Mouse (Mus musculus) c-Kit-positive CD71-positive TER-119-negative erythroid progenitor cells, embryonic 14.5 days (primary cell): Measurements from ENCODE around the gene Topbp1.

Experiments used
- DNase-seq: peaks from one replicate; pipeline ENCODE4 v3.0.0-alpha.2; 2013; ENCODE audit warnings: low read depth

Gene Topbp1

DNA sequence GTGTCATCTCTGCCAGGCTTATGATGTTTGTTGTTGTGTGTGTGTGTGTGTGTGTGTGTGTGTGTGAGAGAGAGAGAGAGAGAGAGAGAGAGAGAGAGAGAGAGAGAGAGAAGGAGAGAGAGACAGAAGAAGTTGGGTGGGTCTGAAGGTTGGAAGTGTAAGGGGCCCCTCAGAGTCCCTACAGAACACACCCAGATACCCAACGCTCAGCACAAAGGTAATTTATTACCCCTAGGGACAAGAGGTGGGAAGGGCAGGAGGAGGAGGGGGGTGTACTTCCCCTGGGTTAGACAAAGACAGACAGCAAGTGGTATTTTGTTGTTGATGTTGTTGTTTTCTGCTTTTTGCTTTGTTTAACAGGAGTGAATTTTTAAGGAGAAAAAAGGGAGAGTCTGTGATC is 80.6 kb downstream of the Topbp1 start:
- DNase-seq = no peak

- DNase-seq = no peak
Measured at GRCm38 (mm10) chr9:103386573-103386972, 81.6 kb downstream of the Topbp1 start.

DNA sequence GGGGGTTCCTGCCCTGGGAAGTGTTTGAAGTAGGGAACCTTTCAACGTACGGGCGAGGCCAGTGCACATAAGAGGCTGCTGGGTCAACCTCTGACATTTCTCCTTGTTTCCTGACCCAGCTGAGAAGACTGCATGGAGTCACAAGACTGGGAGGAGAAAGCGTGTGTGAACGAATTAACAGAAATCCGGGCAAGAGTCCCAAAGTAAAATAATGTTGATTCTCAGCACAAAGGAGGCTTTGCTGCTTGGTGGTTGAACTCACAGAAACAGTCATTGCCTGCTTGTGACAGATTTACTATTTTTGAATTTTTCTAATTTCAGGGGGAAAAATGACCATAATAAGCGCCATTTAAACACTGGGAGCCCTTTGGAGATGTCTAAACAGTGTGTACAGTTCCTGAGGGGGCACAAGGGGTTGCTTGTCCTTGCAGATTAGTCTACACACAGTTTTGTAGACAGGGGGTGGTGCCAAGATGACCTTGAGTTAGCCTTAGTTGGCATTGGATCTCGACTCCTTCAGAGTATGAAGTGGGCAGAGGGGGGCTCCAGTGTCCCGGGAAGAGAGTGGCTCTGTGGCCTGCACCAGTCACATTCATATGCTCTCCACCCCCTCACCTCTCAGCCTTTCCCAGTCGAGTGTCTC is 82.1 kb downstream of the Topbp1 start:
- no peak for DNase-seq

DNA sequence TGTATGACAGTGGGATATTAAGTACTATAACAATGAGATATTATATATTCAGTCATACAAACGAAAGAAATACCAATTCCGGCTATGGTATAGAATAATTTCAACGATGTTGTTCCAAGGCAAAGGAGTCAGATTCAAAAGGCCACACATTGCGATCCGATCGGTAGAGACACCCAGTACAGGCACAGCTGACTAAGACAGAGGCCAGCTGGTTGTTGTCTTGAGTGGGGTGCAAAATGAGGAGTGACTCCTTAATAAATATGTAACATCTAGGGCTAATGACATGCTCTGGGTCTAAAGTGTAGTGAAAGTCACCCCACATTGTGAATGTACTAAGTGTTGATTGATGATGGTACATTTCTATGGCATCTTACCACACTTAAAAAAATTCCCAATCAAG is 84.2 kb downstream of the Topbp1 start:
- no peak for DNase-seq

DNA sequence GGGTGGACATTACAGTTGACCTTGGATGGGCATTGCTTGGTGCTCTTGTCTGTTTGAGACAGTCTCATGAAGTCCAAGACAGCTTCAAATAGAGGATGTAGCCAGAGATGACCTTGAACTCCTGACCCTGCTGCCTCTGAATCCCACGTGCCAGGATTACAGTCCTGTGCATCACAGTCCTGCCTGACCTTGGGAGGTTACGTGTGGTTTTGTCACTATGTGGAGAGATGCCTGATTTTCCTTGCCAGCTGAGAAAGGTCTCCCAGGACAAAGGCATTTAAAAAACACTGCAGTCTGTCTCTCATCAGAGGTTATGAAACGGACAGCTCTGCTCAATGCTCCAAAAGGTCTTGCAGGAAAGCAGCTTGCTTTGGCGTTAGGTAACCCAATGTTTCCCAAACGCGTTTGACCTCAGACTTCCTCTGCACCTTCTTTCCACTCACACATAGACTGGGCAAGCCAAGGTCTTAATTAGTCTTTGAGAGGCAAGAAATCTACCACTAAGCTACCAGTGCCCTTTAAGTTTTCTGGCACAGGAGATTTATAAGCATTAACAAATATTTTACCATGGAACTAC is 86.9 kb downstream of the Topbp1 start:
- DNase-seq = no peak

- DNase-seq = no peak
Measured at GRCm38 (mm10) chr9:103393256-103393655, 88.2 kb downstream of the Topbp1 start.

DNA sequence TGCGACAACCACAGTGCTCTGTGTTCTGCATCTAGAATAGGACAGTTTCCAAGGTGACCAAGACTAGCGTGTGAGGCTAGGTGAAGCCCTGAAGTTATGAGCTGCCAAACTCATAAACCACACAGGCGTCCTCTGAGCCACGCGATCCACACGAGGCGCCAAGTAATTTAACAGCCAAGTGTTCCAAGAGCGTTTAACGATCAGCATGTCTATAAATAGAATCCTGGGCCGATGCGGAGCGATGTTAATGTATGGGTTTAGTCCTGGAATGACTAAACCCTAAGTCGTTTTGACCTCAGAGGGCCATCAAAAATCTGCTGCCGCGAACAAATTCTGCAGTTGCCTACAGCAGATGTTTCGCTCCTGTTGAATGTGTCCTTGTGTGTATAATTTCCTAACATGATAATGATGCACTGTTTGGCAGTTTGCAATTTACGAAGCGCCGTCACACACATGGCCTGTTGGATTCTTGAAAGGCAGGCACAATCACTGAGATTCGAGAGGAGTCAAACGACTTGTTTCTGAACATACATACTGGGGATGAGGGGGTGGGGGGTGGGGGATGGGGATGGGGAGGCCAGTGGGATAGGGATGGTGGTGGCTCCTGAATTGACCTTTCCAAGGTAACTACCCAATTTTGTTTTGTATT is 93.6 kb downstream of the Topbp1 start:
- DNase-seq = no peak
